Mouse (Mus musculus) neural tube, embryonic 11.5 days (tissue): ENCODE measurements around the gene Cd2. TPM values are rescaled to one million over a fixed set of nuclear protein-coding genes. Genes with fewer than 3 reads are reported as not detected.

ENCODE experiments used
- ATAC-seq: fragments of 200-750 bp; cut with Nextera tagmentation; 2 replicates; pipeline ENCODE4 v1.8.0; 2017; ENCODE audit warnings: moderate number of reproducible peaks, mild to moderate bottlenecking, moderate TSS enrichment, moderate library complexity; ENCODE audit not compliant: insufficient read depth, low FRiP score, low TSS enrichment
- DNase-seq: peaks from one replicate; pipeline ENCODE4 v3.0.0-alpha.2; 2015; ENCODE audit warnings: low spot score
- H3K27ac ChIP-seq: fragments of 300-500 bp; sonication (generic); 2 replicates; pipeline ENCODE4 v1.5.1; 2014; ENCODE audit warnings: low read depth, mild to moderate bottlenecking, low read length
- H3K27me3 ChIP-seq: fragments of 300-500 bp; sonication (generic); 2 replicates; pipeline ENCODE4 v1.6.1; 2014; ENCODE audit warnings: mild to moderate bottlenecking, low read length, mixed read lengths; ENCODE audit not compliant: control insufficient read depth, insufficient read depth
- H3K36me3 ChIP-seq: fragments of 300-500 bp; sonication (generic); 2 replicates; pipeline ENCODE4 v1.6.1; 2014; ENCODE audit warnings: mild to moderate bottlenecking, low read length, moderate library complexity, mixed read lengths; ENCODE audit not compliant: control insufficient read depth, insufficient read depth
- H3K4me1 ChIP-seq: fragments of 300-500 bp; sonication (generic); 2 replicates; pipeline ENCODE4 v1.6.1; 2014; ENCODE audit warnings: low read length, mixed read lengths; ENCODE audit not compliant: control insufficient read depth, insufficient read depth
- H3K4me2 ChIP-seq: fragments of 300-500 bp; sonication (generic); 2 replicates; pipeline ENCODE4 v1.6.1; 2014; ENCODE audit warnings: low read depth, mild to moderate bottlenecking, moderate library complexity
- H3K4me3 ChIP-seq: fragments of 300-500 bp; sonication (generic); 2 replicates; pipeline ENCODE4 v1.5.1; 2014; ENCODE audit warnings: low read depth, low read length
- H3K9ac ChIP-seq: fragments of 300-500 bp; sonication (generic); 2 replicates; pipeline ENCODE4 v1.6.1; 2014; ENCODE audit warnings: mild to moderate bottlenecking, low read length
- H3K9me3 ChIP-seq: fragments of 300-500 bp; sonication (generic); 2 replicates; pipeline ENCODE4 v1.6.1; 2016; ENCODE audit warnings: low read length; ENCODE audit not compliant: control insufficient read depth
- WGBS: fragments of 180-500 bp; shearing (Covaris S2); extraction: QIAGEN DNeasy Blood & Tissue Kit; methylation state at CpG from one replicate; pipeline ENCODE4 v1.1.7; 2014; 5-methylcytosine and 5-hydroxymethylcytosine counted together
- polyA plus RNA-seq: library from polyadenylated mRNA; unstranded; fragments of >200 nt; fragmentation: Nextera tagmentation; extraction: Ambion mirVana; gene quantifications from 2 replicates; pipeline ENCODE4 v1.2.1, GENCODE M21; 2014

Cd2 gene
- polyA plus RNA-seq, 1 experiment from 2014 or later, result not detected

- Histone ChIP-seq H3K36me3 (no peaks in the 10 kb centered on the region), H3K9me3 (no peaks in the 10 kb centered on the region), H3K27ac (no peak overlapping the region), H3K4me1 (no peaks in the 10 kb centered on the region), H3K9ac (no peak overlapping the region), H3K4me2 (no peak overlapping the region), H3K27me3 (no peaks in the 10 kb centered on the region), H3K4me3 (no peak overlapping the region)
- ATAC-seq, result no peak
- DNase-seq, result no peak
- WGBS, result 84% methylated on average over 2 of the region's 2 CpGs
These were observed 44.7 kb downstream of the Cd2 start for GRCm38 (mm10) chr3:101243002-101243401.

GRCm38 (mm10) chr3:101241866-101242265 lies 45.9 kb downstream of the Cd2 start:
- 63% methylated on average over 3 of the region's 3 CpGs for WGBS
- DNase-seq, result no peak
- Histone ChIP-seq H3K4me3 (no peak overlapping the region), H3K27ac (no peak overlapping the region), H3K9ac (no peak overlapping the region), H3K9me3 (no peaks in the 10 kb centered on the region), H3K27me3 (no peaks in the 10 kb centered on the region), H3K4me2 (no peak overlapping the region), H3K36me3 (no peaks in the 10 kb centered on the region), H3K4me1 (peaks cover 4% of the 10 kb centered on the region; the same call in 1 of the 2 replicates)
- no peak for ATAC-seq

GRCm38 (mm10) chr3:101240859-101241258 lies 46.9 kb downstream of the Cd2 start:
- no peak for ATAC-seq
- 84% methylated on average over 9 of the region's 9 CpGs for WGBS
- H3K9ac ChIP-seq, result no peak overlapping the region
- no peaks in the 10 kb centered on the region for H3K36me3 ChIP-seq
- no peak overlapping the region for H3K4me2 ChIP-seq
- H3K27ac ChIP-seq, result no peak overlapping the region
- H3K9me3 ChIP-seq, result no peaks in the 10 kb centered on the region
- H3K4me3 ChIP-seq, result no peak overlapping the region
- no peaks in the 10 kb centered on the region for H3K27me3 ChIP-seq
- H3K4me1 ChIP-seq, result peaks cover 13% of the 10 kb centered on the region; the same call in 1 of the 2 replicates
- no peak for DNase-seq

DNA sequence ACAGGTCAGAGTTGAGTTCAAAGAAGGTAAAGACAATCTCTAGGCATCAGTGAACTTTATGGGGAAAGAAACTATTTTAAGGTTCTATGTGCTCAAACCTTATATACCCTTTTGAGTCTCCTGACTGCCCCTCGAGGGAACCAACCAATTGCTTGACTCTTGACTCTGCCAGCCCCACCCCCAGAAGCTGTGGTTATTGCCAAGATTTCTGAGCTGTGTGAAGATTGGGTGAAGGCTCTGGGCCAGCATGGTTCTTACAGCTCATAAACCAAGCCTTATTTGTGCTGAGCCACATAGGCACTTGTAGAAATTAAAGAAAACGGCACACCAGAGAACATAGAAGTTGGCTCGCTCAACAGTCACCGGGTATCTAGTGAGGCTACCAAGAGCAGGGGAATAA lies 48.5 kb downstream of the Cd2 start:
- 93% methylated on average over 4 of the region's 4 CpGs for WGBS

DNA sequence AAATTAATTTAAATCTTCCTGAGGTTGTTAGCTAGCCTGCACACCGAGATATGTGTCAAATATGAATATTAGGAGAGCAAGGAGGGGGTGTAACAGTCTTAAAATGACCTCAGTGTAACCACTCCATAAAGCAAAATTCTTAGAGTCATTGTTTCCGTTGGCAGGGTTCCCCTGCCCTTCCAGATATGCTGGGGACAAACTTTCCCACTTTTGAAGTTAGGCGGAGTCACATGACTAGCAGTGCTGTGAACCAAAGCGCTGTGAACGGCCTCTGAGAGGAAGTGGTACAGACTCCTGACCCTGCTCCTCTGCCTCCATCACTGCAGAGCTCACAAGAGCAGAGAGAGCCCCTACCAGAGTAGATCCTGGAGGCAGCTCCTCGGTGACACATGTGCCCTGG lies 49.0 kb downstream of the Cd2 start:
- 83% methylated on average over 6 of the region's 6 CpGs for WGBS
- DNase-seq (no peak), ATAC-seq (no peak)
- H3K9ac ChIP-seq, result no peak overlapping the region
- H3K9me3 ChIP-seq, result no peaks in the 10 kb centered on the region
- no peaks in the 10 kb centered on the region for H3K27me3 ChIP-seq
- no peaks in the 10 kb centered on the region for H3K36me3 ChIP-seq
- H3K4me1 ChIP-seq, result peaks cover 13% of the 10 kb centered on the region; the same call in 1 of the 2 replicates
- H3K27ac ChIP-seq, result no peak overlapping the region
- no peak overlapping the region for H3K4me3 ChIP-seq
- no peak overlapping the region for H3K4me2 ChIP-seq

More for the DNA sequence above, 48.5 kb downstream of the Cd2 start:
- H3K27ac ChIP-seq, result no peak overlapping the region
- no peak overlapping the region for H3K9ac ChIP-seq
- no peak overlapping the region for H3K4me2 ChIP-seq
- DNase-seq (no peak), ATAC-seq (no peak)
- H3K27me3 ChIP-seq, result no peaks in the 10 kb centered on the region
- H3K9me3 ChIP-seq, result no peaks in the 10 kb centered on the region
- peaks cover 13% of the 10 kb centered on the region; the same call in 1 of the 2 replicates for H3K4me1 ChIP-seq
- H3K4me3 ChIP-seq, result no peak overlapping the region
- H3K36me3 ChIP-seq, result no peaks in the 10 kb centered on the region

GRCm38 (mm10) chr3:101236995-101237808 lies 50.5 kb downstream of the Cd2 start:
- Histone ChIP-seq H3K4me2 (peak overlapping the region; percentile 8; the same call in 1 of the 2 replicates), H3K27ac (0 out of 2 replicates have a peak overlapping the region, but pooled peaks have one; percentile 17), H3K4me1 (peaks cover 15% of the 10 kb centered on the region; the same call in 1 of the 2 replicates), H3K9ac (no peak overlapping the region), H3K36me3 (no peaks in the 10 kb centered on the region), H3K27me3 (no peaks in the 10 kb centered on the region), H3K9me3 (no peaks in the 10 kb centered on the region), H3K4me3 (no peak overlapping the region)
- 28% methylated on average over 16 of the region's 16 CpGs for WGBS
- ATAC-seq (peak; percentile 77), DNase-seq (peak; percentile 49)

- Histone ChIP-seq H3K4me1 (peaks cover 15% of the 10 kb centered on the region; the same call in 1 of the 2 replicates), H3K9ac (no peak overlapping the region), H3K36me3 (no peaks in the 10 kb centered on the region), H3K4me2 (no peak overlapping the region), H3K4me3 (no peak overlapping the region), H3K27me3 (no peaks in the 10 kb centered on the region), H3K9me3 (no peaks in the 10 kb centered on the region), H3K27ac (no peak overlapping the region)
- ATAC-seq, result no peak
- WGBS, result 54% methylated on average over 15 of the region's 15 CpGs
- DNase-seq, result no peak
These were observed 51.5 kb downstream of the Cd2 start for GRCm38 (mm10) chr3:101236261-101236660.

DNA sequence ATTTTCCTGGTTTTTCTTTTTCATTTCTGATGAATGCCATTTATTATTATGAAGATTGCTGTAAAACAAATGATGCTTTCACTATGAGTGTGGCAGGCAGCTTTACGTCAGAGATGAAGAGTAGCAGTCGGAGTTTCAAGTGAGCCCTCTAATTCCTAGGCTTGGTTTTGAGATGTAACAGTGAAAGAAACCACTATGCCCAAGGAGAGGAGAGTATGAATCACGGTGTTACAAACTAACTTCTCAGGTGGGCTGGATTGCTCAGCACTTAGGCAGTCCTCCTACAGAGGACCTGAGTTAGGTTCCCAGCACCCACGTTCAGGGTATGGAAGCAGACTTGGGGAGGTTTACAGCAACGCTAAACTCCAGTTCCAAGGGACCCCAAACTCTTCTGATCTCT lies 52.4 kb downstream of the Cd2 start:
- no peak overlapping the region for H3K9ac ChIP-seq
- H3K9me3 ChIP-seq, result no peaks in the 10 kb centered on the region
- H3K4me1 ChIP-seq, result peaks cover 15% of the 10 kb centered on the region; the same call in 1 of the 2 replicates
- WGBS, result 93% methylated on average over 5 of the region's 5 CpGs
- ATAC-seq (no peak), DNase-seq (no peak)
- no peaks in the 10 kb centered on the region for H3K36me3 ChIP-seq
- no peak overlapping the region for H3K4me2 ChIP-seq
- no peak overlapping the region for H3K4me3 ChIP-seq
- H3K27me3 ChIP-seq, result no peaks in the 10 kb centered on the region
- H3K27ac ChIP-seq, result no peak overlapping the region

DNA sequence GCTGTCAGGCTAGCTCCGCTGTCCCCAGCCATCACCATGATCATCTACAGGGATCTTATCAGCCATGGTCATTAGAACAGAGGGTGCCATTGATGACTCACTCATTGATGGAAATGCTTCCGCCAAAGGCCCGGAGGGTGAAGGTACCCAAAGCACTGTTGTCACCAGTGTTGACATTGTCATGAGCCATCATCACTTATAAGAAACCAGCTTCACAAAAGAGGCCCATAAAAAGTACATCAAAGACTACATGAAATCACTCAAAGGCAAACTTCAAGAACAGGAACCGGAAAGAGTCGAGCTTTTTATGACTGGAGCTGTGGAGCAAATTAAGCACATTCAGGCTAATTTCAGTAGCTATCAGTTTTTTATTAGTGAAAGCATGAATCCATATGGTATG lies 54.3 kb downstream of the Cd2 start:
- peaks cover 15% of the 10 kb centered on the region; the same call in 1 of the 2 replicates for H3K4me1 ChIP-seq
- 87% methylated on average over 5 of the region's 5 CpGs for WGBS
- no peak overlapping the region for H3K4me3 ChIP-seq
- H3K27me3 ChIP-seq, result no peaks in the 10 kb centered on the region
- no peak overlapping the region for H3K4me2 ChIP-seq
- no peak overlapping the region for H3K27ac ChIP-seq
- no peak overlapping the region for H3K9ac ChIP-seq
- no peaks in the 10 kb centered on the region for H3K9me3 ChIP-seq
- no peak for ATAC-seq
- no peaks in the 10 kb centered on the region for H3K36me3 ChIP-seq
- no peak for DNase-seq
